Mouse (Mus musculus): ENCODE data around the gene Mettl15. TPM values are rescaled to one million over a fixed set of nuclear protein-coding genes. Genes with fewer than 3 reads are reported as not detected.

The Mettl15 gene
- polyA plus RNA-seq, 1 experiment from 2014 or later, result 12.8 TPM

DNA sequence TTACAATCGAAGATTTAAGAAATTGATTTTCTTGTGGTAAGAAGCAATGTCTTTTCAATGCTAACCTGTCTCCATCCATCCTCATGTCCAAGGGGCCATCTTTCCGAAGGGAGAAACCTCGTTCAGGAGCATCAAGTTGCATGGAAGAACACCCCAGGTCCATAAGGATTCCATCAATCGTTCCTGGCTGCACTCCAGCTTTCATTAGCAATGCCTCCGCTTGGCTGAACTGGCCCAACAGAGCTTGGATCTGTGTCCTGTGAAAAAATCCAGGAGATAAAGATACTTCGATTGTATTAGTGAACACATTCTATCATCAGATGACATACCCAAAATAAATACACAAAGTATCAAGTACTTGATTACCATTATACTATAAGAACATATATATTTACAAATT, 143.3 kb downstream of the Mettl15 start:
- no peak overlapping the region for H3K4me2 ChIP-seq (ENCODE audit: low read depth, low read length)
- WGBS, result 74% methylated on average over 6 of the region's 6 CpGs
- H3K27ac ChIP-seq (ENCODE audit: low read length), result no peak overlapping the region
- no peak overlapping the region for H3K9ac ChIP-seq (ENCODE audit: low read depth, low read length)
- ATAC-seq, result no peak
- H3K36me3 ChIP-seq (ENCODE audit: control insufficient read depth, insufficient read depth, low read length), result no peaks in the 10 kb centered on the region
- H3K4me3 ChIP-seq (ENCODE audit: low read length), result no peak overlapping the region
- H3K4me1 ChIP-seq (ENCODE audit: control insufficient read depth, insufficient read depth, low read length), result no peaks in the 10 kb centered on the region
- H3K27me3 ChIP-seq (replicated peaks; ENCODE audit: control insufficient read depth, insufficient read depth, low read length), result no peaks in the 10 kb centered on the region
- no peaks in the 10 kb centered on the region for H3K9me3 ChIP-seq (ENCODE audit: control insufficient read depth, low read length)

DNA sequence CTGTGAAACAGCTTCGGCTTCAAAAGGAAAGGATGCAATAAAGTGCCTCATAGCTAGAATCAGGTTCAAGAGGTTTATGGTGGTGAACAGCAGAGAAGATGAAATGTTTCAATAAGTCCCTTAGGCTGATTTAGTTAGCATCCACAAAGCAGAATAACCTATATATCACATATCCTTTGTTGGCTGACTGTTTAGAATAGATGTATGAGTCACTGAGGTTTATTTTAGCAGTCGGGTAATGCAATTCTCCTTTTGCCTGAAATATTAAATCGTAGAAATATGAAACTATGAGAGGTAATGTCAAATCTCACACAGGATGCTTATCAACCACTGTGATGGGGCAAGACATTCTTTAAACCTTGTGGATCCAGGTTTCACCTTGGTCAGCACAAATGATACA, 149.8 kb downstream of the Mettl15 start:
- H3K4me1 ChIP-seq (ENCODE audit: control insufficient read depth, insufficient read depth, low read length), result no peaks in the 10 kb centered on the region
- H3K9me3 ChIP-seq (ENCODE audit: control insufficient read depth, low read length), result no peaks in the 10 kb centered on the region
- no peak overlapping the region for H3K4me2 ChIP-seq (ENCODE audit: low read depth, low read length)
- WGBS, result 81% methylated on average over 3 of the region's 3 CpGs
- no peaks in the 10 kb centered on the region for H3K36me3 ChIP-seq (ENCODE audit: control insufficient read depth, insufficient read depth, low read length)
- H3K4me3 ChIP-seq (ENCODE audit: low read length), result no peak overlapping the region
- H3K9ac ChIP-seq (ENCODE audit: low read depth, low read length), result no peak overlapping the region
- no peak overlapping the region for H3K27ac ChIP-seq (ENCODE audit: low read length)
- no peaks in the 10 kb centered on the region for H3K27me3 ChIP-seq (replicated peaks; ENCODE audit: control insufficient read depth, insufficient read depth, low read length)
- ATAC-seq, result no peak

- Histone ChIP-seq H3K9me3 (ENCODE audit: control insufficient read depth, low read length) (no peaks in the 10 kb centered on the region), H3K4me1 (ENCODE audit: control insufficient read depth, insufficient read depth, low read length) (no peaks in the 10 kb centered on the region), H3K27me3 (replicated peaks; ENCODE audit: control insufficient read depth, insufficient read depth, low read length) (no peaks in the 10 kb centered on the region), H3K36me3 (ENCODE audit: control insufficient read depth, insufficient read depth, low read length) (no peaks in the 10 kb centered on the region), H3K4me2 (ENCODE audit: low read depth, low read length) (no peak overlapping the region), H3K27ac (ENCODE audit: low read length) (no peak overlapping the region), H3K9ac (ENCODE audit: low read depth, low read length) (no peak overlapping the region), H3K4me3 (ENCODE audit: low read length) (no peak overlapping the region)
- WGBS, result 85% methylated on average over 3 of the region's 3 CpGs
- no peak for ATAC-seq
Measured at GRCm38 (mm10) chr2:109129921-109130320, 150.6 kb downstream of the Mettl15 start.

- no peak overlapping the region for H3K4me3 ChIP-seq (ENCODE audit: low read length)
- no peak overlapping the region for H3K27ac ChIP-seq (ENCODE audit: low read length)
- H3K36me3 ChIP-seq (ENCODE audit: control insufficient read depth, insufficient read depth, low read length), result no peaks in the 10 kb centered on the region
- H3K4me1 ChIP-seq (ENCODE audit: control insufficient read depth, insufficient read depth, low read length), result no peaks in the 10 kb centered on the region
- no peak for ATAC-seq
- H3K9me3 ChIP-seq (ENCODE audit: control insufficient read depth, low read length), result no peaks in the 10 kb centered on the region
- H3K9ac ChIP-seq (ENCODE audit: low read depth, low read length), result no peak overlapping the region
- 62% methylated on average over 3 of the region's 3 CpGs for WGBS
- H3K4me2 ChIP-seq (ENCODE audit: low read depth, low read length), result no peak overlapping the region
- H3K27me3 ChIP-seq (replicated peaks; ENCODE audit: control insufficient read depth, insufficient read depth, low read length), result no peaks in the 10 kb centered on the region
Measured at GRCm38 (mm10) chr2:109105773-109106484, 174.6 kb downstream of the Mettl15 start.

DNA sequence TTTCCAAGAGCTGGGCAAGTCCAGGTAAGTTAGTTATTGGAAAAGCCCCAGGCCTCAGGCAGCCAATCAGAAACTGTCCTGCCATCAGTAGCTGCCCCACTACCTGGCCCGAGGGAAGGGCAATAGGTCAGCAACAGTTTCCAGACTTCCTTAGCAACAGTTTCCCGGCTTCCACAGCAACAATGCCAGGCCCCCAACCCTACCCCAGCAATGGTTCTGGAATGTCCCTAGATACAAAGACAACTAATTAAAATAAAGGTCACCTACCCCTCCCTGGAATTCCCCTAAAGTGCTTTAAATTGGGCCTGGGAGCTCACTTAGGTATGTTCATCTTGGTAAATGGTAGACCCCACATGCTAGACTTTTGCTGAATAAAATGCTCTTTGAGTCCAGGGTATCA, 230.9 kb downstream of the Mettl15 start:
- 72% methylated on average over 2 of the region's 2 CpGs for WGBS
- no peak overlapping the region for H3K27ac ChIP-seq (ENCODE audit: low read length)
- no peaks in the 10 kb centered on the region for H3K36me3 ChIP-seq (ENCODE audit: control insufficient read depth, insufficient read depth, low read length)
- no peak overlapping the region for H3K4me3 ChIP-seq (ENCODE audit: low read length)
- no peak overlapping the region for H3K4me2 ChIP-seq (ENCODE audit: low read depth, low read length)
- no peaks in the 10 kb centered on the region for H3K4me1 ChIP-seq (ENCODE audit: control insufficient read depth, insufficient read depth, low read length)
- H3K9me3 ChIP-seq (ENCODE audit: control insufficient read depth, low read length), result no peaks in the 10 kb centered on the region
- H3K27me3 ChIP-seq (replicated peaks; ENCODE audit: control insufficient read depth, insufficient read depth, low read length), result no peaks in the 10 kb centered on the region
- H3K9ac ChIP-seq (ENCODE audit: low read depth, low read length), result no peak overlapping the region
- ATAC-seq, result no peak

Small RNAs within 50 kb of the gene (microRNA-seq; reads per million reads assigned to microRNA genes)
- not detected for gene Gm24115

Other genes starting within 250 kb of the Mettl15 start
- gene Kif18a, start within 50 bp of the Mettl15 start, polyA plus RNA-seq (2015; fragmentation: Nextera tagmentation; extraction: Ambion mirVana), result 11.0 and 12.7 TPM in 2 replicates